ENCODE assay signal across 8 mouse cellular contexts in the genomic region with DNA sequence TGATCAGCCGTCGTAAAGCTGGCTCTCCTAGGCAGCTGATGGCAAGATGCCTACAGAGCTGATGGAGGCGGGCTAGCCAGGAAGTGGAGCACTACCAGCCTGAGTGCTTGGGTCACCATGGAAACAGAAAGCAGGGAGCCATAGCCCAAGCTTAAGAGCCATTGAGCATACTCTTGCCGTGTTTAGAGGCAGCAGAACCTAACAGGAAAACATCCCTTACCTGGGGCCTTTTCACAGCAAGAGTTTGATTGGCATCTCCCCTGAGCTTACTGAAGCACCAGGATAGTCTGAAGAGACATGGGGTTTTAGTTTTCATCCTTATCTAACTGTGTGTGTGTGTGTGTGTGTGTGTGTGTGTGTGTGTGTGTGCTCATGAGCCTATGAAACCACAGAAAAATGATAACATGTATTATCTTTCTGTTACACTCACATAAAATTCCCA. TPM values are rescaled to one million over a fixed set of nuclear protein-coding genes. Genes with fewer than 3 reads are reported as not detected.
A peak's percentile ranks its signal among the peaks of the same experiment; 100 is the strongest.
DNase-seq lines count a peak whose midpoint lies in the region; ATAC-seq lines count a peak whose summit lies in the region.
"Had no signal": no experiment of that assay in that cellular context is flagged by ENCODE, and none has a peak within 500 bp of the region (broad histone marks: within the 10 kb centered on the region; RNA-seq: fewer than 3 reads in every experiment).

No protein-coding gene starts in this region.

- ATAC-seq in frontal cortex, adult (ENCODE audit: low TSS enrichment): peak; percentile 99
- ATAC-seq in midbrain, embryonic 16.5 days: peak; percentile 93

- no peaks in the 10 kb centered on the region for H3K36me3 ChIP-seq in midbrain, embryonic 16.5 days (ENCODE audit: control insufficient read depth, insufficient read depth, low read length)
- H3K36me3 ChIP-seq: midbrain, embryonic 12.5 days had no signal

- no peaks in the 10 kb centered on the region for H3K27me3 ChIP-seq in midbrain, embryonic 16.5 days (ENCODE audit: control insufficient read depth, insufficient read depth, low read depth, low read length)
- H3K27me3 ChIP-seq: midbrain, embryonic 12.5 days had no signal

- H3K4me3 ChIP-seq in midbrain, embryonic 16.5 days (ENCODE audit: low read depth, low read length): no peak overlapping the region
- H3K4me3 ChIP-seq: midbrain, embryonic 12.5 days had no signal

- H3K4me1 ChIP-seq in midbrain, embryonic 16.5 days (ENCODE audit: control insufficient read depth, insufficient read depth, low read length): peaks cover 10% of the 10 kb centered on the region; the same call in 1 of the 2 replicates
- H3K4me1 ChIP-seq: midbrain, embryonic 12.5 days had no signal

- H3K9me3 ChIP-seq in midbrain, embryonic 16.5 days (replicated peaks; ENCODE audit: control insufficient read depth, low read length, poor library complexity, severe bottlenecking): no peaks in the 10 kb centered on the region
- H3K9me3 ChIP-seq: midbrain, embryonic 12.5 days had no signal

- H3K27ac ChIP-seq in midbrain, embryonic 16.5 days (ENCODE audit: low read length): peak overlapping the region; percentile 57
- H3K27ac ChIP-seq: midbrain, embryonic 12.5 days had no signal

- DNase-seq in brain, adult 2 months (ENCODE audit: low read depth, low spot score): peak; percentile 90
- peak; percentile 14 to 80 for DNase-seq in left cerebral cortex, adult 8-10 months (ENCODE audit: low spot score in 2 of 2)
- DNase-seq in heart, postnatal 25 days (ENCODE audit: low spot score): no peak
- no peak for DNase-seq in kidney, adult 9 months
- no peak for DNase-seq in kidney, postnatal 25 days

- WGBS in midbrain, embryonic 16.5 days: 19% methylated on average over 4 of the region's 4 CpGs

- H3K9ac ChIP-seq in midbrain, embryonic 16.5 days (ENCODE audit: low read depth, low read length): no peak overlapping the region
- H3K9ac ChIP-seq: midbrain, embryonic 12.5 days had no signal

- intact Hi-C loops in heart, postnatal 25 days (cut with DNase I): no loop called here

- no peak overlapping the region for H3K4me2 ChIP-seq in midbrain, embryonic 16.5 days (ENCODE audit: low read length)
- H3K4me2 ChIP-seq: midbrain, embryonic 12.5 days had no signal

RNA-seq across cellular contexts. Expression of a gene that starts 13.0 kb away (rescaled TPM):
- 1 to 10 TPM; 1.2 to 3.0 (median 2.3) TPM for total RNA-seq in left cerebral cortex, adult 8-10 months (2022)
- polyA plus RNA-seq in midbrain, embryonic 16.5 days (2015; fragmentation: Nextera tagmentation; extraction: Ambion mirVana): 0.78 and 0.99 TPM in 2 replicates
- under 1 TPM; 0.29 to 0.61 TPM for total RNA-seq in heart, postnatal 25 days (2021)

Comparison
In these comparisons a context has a peak if more than half of its experiments do, and no peak if none do; other contexts are left out.
1. DNase-seq: peak in brain, adult 2 months (single experiment) and left cerebral cortex, adult 8-10 months (2 of 2); none in heart, postnatal 25 days (single experiment), kidney, adult 9 months (single experiment) and kidney, postnatal 25 days (0 of 2).